Mouse (Mus musculus) c-Kit-positive CD71-positive TER-119-negative erythroid progenitor cells, embryonic 14.5 days (primary cell): ENCODE measurements around the gene Flad1.
"Not testable (repeated sequence)": the region's sequence is repeated elsewhere in the genome, so short reads cannot be mapped to it uniquely, and the experiment has no call there.

Source experiments
- DNase-seq: peaks from one replicate; pipeline ENCODE4 v3.0.0-alpha.2; 2013; ENCODE audit warnings: low read depth

Gene Flad1

GRCm38 (mm10) chr3:89411490-89412393 lies at the start of gene Flad1:
Gene Flad1, minus strand, starts transcription at chr3:89411870.
- peak; percentile 100 for DNase-seq

DNA sequence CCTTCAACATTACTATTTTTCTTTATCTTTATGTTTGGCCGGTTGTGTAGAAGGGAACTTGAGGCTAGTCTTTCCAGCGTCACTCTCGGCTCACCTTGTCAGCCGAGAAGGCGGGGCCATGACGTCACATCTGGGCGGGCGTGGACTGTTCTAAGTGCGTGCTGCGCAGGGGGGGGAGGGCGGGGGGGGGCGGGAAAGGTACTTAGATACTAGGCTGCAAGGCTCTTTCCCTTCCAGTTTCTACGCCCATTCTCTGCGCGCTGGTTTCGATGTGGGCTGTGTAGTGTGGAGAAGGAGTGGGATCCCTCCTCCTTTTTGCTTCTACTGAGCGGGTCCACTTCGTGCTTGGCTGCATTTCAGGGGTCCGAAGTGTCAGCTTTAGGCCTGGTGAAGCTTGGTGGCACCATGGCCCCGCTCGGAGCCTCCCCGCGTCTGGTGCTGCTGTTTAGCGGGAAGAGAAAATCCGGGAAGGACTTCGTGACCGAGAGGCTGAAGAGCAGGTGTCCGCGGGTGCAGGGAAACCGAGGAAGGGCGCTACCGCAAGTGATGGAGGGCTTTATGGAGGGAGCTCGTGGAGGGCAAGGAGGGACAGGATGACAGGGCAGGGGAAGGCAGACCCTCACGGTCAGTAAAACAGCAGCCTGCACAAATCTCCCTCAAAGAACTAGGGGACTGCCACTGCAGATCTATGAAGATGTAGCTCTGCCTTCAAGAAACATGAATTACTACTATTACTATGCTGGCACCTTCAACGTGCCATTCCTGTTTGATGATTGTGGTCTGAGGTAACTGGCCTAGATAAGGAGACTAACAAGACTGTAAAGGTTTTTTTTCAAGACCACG lies 47.5 kb upstream of the Flad1 start:
- peak; percentile 93 for DNase-seq

DNA sequence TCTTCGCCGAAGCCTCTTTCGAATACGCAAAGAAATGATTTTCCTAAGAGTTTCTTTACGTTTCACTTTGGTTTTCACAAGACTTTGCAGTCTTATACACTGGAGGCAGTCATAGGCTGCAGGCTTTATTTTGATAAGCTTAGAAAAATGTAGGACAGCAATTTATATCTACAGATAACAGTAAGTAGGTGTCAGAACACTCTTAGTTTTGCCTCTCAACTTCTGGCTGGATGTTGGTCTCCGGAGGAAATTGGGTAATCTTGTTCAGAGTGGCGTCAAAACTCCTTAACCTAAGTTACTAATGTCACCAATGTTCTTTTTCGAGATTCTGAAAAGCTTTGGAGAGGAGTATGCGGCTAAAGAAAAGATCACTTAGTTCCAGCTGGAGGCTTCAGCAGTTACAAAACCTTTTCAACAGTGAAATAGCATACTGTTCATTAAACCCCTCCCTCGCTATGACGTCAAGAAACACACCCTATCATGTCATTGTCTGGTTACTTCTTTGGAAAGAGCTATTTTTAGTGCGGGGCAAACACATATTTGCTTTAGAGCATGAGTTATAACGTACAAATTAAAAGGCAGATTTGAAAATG lies 46.8 kb upstream of the Flad1 start:
- DNase-seq: peak; percentile 81

GRCm38 (mm10) chr3:89456726-89457665 lies 45.3 kb upstream of the Flad1 start:
- peak; percentile 87 for DNase-seq

DNA sequence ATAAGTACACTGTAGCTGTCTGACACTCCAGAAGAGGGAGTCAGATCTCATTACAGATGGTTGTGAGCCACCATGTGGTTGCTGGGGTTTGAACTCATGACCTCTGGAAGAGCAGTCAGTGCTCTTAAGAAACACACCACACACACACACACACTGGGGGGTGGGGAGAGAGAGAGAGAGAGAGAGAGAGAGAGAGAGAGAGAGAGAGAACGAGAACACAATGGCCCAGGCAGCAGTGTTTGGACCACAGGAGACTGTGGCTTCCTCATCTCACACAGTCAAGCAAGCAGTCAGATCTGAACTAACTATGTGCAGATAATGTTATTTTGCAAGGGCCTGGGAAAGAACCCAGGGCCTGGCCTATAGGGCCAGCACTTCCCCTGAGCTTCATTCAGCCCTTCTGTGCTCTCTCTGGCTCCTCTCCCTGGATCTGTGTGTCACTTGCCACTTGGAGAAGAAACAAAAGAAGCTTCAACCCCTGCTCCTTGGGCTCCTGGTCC lies 44.2 kb upstream of the Flad1 start:
- no peak for DNase-seq

DNA sequence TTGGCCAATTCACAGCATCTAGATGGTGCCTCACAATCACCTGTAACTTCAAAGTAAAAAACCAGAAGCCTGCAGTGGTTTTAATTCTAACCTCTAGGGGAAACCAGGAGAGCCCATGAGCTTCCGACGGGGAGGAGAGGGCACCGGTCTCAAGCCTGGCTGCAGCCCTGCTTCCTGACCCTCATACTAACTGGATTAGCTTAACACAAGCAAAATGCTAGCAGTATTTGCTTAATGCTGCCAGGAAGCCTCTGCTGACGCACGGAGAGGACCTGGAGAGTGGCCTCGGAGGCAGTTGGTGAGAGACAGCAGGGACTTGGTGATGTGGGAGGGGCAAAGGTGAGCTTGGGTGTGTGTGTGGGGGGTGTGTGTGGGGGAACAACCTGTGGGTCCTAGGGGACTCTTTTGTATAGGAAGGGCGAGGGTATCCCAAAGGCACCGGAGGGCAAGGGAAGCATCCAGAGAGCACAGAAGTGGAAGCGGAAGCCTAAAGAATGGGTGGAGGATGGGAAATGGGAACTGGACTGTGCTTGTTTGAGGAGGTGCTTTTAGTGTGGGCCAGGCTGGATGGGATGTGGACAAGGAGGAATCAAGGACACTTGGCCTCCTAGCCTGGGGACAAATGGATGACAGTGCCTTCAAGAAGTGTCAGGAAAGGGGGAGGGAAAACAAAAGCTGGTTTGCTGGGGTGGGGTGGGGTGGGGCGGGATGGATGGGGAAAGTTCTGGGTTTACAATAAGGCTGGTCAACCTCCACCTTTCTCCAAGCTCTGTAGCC lies 42.9 kb upstream of the Flad1 start, which contains the start of gene Pmvk:
Gene Pmvk, plus strand, starts transcription at position 141 of the 777 bp plus-strand sequence.
- no peak for DNase-seq

GRCm38 (mm10) chr3:89451916-89452315 lies 40.2 kb upstream of the Flad1 start:
- DNase-seq: no peak

DNA sequence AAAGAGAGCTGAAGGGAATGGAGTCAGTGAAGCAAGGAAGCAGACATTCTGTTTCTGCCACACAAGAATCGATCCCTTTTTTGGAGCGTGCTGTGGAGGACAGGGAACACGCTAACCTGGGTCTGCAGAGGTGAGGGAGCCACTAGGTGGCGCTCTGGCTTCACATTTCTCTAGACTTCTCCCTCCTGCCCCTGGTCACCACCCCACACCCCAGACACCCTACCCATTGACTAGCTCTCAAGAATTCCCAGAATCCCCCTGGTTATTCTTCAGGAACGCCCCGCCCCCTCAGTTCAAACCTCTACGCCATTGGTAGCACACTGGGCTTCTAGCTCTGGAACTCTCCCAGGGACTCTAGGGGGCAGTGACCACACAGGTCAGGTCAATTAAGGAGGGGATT lies 37.9 kb upstream of the Flad1 start:
- DNase-seq: peak; percentile 75

GRCm38 (mm10) chr3:89448720-89449537 lies 37.3 kb upstream of the Flad1 start:
- peak; percentile 59 for DNase-seq

GRCm38 (mm10) chr3:89440691-89441090 lies 29.0 kb upstream of the Flad1 start:
- DNase-seq: no peak

GRCm38 (mm10) chr3:89437269-89437668 lies 25.6 kb upstream of the Flad1 start:
- no peak for DNase-seq

- DNase-seq: no peak
These were observed 24.8 kb upstream of the Flad1 start, which contains the start of gene Pbxip1 for GRCm38 (mm10) chr3:89436176-89437113. Gene Pbxip1, plus strand, starts transcription at chr3:89436706.

- DNase-seq: no peak
These were observed 23.4 kb upstream of the Flad1 start for GRCm38 (mm10) chr3:89435041-89435440.

DNA sequence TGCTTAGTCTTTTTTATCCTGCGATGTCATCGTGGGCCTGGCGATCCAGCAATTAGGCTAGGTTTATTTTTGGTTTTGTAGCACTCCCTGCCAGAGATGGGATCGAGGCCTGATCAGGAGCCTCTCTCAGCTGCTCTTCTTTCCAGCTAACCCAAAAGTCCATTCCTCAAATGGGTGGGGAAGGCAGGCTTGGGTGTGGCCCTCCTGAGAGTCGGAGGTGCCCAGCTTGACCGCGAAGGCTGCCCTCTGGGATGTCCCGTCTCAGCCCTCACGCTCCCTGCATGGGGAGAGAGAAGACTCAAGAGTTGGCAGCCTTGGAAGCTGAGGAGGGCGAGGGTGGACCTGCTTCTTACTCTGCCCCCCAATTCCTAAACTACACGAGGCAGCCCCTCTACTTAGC lies 22.9 kb upstream of the Flad1 start:
- DNase-seq: no peak

DNA sequence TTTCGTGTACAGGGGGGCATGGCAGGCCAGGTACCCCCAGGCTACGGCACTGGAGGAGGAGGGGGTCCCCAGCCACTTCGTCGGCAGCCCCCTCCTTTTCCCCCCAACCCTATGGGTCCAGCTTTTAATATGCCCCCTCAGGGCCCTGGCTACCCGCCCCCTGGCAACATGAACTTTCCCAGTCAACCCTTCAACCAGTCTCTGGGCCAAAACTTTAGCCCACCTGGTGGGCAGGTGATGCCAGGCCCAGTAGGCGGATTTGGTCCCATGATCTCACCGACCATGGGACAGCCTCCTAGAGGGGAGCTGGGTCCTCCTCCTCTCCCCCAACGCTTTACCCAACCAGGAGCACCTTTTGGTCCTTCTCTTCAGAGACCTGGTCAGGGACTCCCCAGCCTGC lies 20.9 kb upstream of the Flad1 start:
- DNase-seq: no peak

GRCm38 (mm10) chr3:89430171-89431159 lies 18.8 kb upstream of the Flad1 start, which contains the start of gene Pygo2:
Gene Pygo2, plus strand, starts transcription at chr3:89430214.
- peak; percentile 88 for DNase-seq

GRCm38 (mm10) chr3:89429021-89429420 lies 17.4 kb upstream of the Flad1 start:
- not testable (repeated sequence) for DNase-seq
